Mouse (Mus musculus) cortical plate, adult 2 months (tissue): ENCODE measurements around the gene 1700025F22Rik.
"Not testable (repeated sequence)": the region's sequence is repeated elsewhere in the genome, so short reads cannot be mapped to it uniquely, and the experiment has no call there.

ENCODE experiments used
- CTCF ChIP-seq: fragments of 200-500 bp; IDR thresholded peaks from 2 replicates; pipeline ENCODE4 v1.5.1; 2011; ENCODE audit warnings: mild to moderate bottlenecking, control low read depth, low read length; ENCODE audit not compliant: insufficient read depth; ENCODE audit errors: extremely low read depth
- POLR2A ChIP-seq: fragments of 200-500 bp; IDR thresholded peaks from 2 replicates; pipeline ENCODE4 v1.6.1; 2011; ENCODE audit warnings: mild to moderate bottlenecking, low read length, control low read depth; ENCODE audit not compliant: insufficient read depth; ENCODE audit errors: extremely low read depth

DNA sequence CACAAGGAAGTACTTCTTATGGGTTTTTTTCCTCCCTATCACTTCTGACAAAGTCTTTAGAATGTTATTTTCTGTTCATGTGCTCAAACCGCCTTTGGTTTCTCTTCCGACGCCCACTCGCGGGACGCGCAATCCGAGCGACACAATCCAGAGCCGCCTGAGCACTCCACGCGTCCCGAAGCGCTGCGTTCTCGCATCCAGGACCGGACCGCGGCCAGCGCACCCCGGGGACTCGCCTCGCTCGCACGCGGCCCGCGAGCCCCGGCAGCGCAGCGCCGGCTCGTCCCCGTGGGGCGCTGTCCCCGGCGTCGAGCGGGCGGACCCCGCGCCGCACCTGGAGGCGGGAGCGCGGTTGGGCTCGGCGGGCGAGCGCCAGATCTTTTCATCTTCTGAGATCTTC is 73.0 kb downstream of the 1700025F22Rik start:
- TF ChIP-seq POLR2A, CTCF: not testable (repeated sequence)
